Mouse (Mus musculus) lung, postnatal 36 days (tissue): ENCODE measurements around the gene Nedd8.

Experiments
- DNase-seq: peaks from one replicate; pipeline ENCODE4 v3.0.0; 2022; ENCODE audit warnings: mixed read lengths

Nedd8 gene

DNA sequence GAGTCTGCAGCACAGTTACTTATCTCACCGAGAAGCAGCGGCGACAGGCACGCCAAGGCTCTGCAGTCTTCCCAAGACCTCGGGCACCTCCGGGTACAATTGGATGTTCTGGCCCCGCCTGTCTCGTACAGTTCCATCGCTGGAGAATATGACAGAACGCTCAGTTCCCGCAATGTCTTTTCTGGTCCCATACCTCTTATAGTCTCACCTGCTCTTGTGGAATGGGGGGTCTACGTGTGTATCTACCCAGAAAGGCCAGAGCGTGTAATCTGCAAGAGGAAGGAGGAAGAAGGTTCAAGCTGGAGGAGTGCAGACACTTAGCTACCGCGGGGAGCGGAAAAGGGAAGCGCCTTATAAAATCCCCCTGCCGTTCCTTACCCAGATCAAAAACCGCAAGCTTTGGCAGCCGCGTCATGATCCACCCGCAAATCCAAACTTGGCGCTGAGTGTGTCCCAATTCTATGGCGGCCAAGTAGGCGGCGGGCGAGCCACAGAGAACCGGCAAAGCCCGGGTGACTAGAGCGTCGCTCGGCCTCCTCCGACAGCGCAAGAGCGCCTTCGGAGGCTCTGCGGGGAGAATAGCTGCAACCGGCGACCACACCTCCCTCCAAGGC lies 11.9 kb downstream of the Nedd8 start, which contains the start of gene Mdp1:
Gene Mdp1, minus strand, starts transcription at position 549 of the 614 bp plus-strand sequence.
- peak; percentile 82 for DNase-seq

DNA sequence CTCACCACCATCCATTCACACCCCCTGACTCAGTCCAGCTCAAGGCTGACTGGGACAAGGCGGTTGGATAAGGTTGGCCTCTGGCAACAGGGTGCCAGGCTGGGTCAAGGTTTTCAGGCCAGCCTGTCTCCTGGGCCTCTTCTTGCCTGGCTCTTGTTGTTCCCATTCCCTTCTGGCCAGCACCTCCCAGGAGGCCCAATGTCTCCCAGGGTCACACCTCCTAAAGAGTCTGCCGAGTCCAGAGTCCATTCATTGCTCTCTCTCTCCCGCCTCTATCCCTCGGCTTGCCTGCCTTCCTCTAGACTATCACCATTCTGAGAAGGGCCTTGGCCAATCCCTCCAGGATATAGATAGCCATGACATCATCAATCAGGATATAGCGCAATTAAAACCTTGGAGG lies 13.9 kb downstream of the Nedd8 start:
- no peak for DNase-seq

DNA sequence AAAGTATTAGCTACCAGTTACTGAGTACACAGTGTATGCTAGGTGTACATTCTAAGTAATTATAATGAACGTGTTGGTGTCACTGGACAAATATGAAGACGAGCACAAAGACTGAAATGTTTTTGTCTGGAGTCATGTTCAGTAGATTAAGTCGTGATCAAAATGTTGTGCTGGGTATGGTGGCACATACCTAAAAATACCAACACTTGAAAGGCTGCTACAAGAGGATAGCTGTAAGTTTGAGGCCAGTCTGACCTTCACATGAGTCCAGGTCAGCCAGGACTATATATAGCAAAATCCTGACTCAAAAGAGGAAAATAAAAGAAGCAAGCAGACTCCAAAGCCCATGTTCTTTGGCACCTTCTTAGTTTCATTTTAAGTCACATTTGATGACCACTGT lies 15.0 kb downstream of the Nedd8 start:
- DNase-seq = no peak

DNA sequence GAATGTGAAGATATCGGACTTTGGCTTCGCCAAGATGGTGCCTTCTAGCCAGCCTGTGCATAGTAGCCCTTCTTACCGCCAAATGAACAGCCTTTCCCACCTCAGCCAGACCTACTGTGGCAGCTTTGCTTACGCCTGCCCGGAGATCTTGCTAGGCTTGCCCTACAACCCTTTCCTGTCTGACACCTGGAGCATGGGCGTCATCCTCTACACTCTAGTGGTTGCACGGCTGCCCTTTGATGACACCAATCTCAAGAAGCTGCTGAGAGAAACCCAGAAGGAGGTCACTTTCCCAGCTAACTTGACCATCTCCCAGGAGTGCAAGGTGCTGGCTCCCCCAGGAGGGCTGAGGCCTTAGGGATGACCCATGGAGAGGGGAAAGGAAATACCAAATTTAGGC lies 20.4 kb downstream of the Nedd8 start:
- no peak for DNase-seq

DNA sequence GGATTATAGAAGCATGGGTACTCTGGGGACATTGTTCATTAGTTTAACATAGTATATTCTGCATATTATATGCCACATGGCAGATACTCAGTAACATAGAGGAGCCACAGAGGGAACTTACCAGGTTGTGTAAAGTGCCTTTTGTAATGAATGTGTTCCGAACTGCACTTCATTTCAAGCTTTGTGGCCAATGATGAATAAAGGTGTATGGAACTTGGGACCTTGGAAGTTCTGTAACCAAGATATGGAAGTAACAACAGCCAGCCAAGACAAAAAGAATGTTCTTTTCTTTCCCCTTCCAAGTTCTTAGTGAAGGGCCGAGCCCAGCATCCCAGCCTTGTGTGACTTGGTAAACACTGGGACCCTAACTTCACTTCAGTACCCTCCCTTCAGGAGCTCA lies 22.0 kb downstream of the Nedd8 start, which contains the start of gene Tssk4:
Gene Tssk4, plus strand, starts transcription at position 301 of the 400 bp plus-strand sequence.
- DNase-seq = no peak

DNA sequence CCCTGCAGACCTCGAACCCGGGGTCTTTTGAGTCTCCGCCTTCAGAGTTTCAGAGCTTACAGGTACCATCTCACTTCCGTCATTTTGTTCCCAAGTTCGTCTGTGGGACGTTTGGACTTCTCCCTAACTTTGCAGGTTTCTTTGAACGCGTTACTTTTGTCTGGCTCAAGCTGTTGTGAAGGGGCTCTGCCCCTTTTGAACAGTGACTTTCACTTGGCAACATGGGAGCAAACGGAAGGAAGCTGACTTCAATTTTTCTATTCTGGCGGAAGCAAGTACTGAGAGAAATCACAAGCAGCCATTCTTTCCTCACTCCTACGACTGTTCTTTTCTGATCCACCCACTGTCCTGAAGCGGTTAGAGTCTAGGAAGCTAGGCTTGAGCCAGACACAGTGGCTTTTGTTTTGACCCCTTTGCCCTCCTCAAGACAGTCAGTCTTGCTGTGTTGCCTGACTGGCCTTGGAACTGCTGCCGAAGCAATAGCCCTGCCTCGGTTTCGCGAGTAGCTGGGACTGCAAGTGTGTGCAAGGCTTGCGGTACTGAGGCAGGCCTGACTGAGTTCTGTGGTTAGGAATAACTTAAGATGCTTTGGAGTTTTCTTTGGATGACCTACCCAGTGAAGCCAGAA lies 27.5 kb downstream of the Nedd8 start:
- peak; percentile 15 for DNase-seq

DNA sequence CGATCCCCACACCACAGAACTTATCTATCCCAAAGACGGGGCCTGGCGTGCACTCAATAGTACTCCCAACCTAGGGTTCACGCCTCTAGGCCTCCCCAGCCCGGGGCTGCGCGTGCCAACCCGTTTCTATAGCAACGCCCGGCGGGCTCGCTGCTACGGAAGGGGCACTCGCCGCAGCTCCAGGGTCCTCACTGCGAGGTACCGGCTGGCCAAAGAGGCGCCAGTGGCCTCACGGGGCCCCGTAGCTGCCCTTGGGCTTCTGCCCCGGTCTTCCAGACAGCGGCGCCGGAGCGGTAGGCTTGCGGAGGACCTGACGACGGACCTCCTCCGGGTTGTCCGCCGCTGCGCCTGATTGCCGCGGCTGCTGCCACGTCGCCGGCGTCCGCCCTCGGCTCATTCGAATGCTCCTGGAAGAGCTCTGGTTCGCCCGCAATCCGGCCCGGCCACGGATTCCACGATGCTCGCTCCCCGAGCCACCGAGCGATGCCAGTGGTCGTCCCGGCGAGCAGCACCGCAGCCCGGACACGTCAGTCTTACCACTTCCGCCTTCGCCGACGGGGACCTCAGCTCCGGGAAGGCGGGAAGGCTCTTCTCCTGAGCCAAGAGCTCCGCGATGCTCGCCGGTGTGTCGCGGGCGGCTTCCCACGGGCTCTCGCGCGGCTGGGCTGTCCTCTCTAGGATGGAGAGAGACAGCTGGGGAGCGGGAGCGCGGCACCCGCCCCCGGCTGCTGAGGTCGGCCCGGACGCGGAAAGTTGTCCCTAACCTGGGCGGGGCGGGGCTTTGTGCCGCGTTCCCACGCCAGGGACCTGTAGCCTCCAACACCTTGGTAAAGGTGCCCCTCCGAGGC lies 28.6 kb downstream of the Nedd8 start, which contains the start of gene Tm9sf1:
Gene Tm9sf1, minus strand, starts transcription at position 747 of the 848 bp plus-strand sequence.
- DNase-seq = peak; percentile 84

DNA sequence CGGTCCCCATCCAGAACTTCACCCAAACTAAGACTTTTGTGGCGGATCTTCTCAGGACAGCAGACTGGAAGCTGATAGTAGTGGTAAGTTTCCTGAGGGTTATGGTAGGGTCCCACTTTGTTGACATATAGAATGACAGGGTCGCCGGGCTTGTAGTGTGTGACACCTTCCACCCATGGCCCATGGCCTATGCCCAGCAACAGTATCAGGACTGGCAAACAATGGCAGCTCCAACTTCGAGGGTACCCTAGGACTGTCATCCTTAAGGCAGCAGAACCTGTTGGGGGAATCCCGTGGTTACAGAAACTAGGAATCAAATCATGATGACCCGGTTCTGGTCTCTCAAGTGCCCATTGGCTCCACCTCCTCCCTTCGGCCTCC lies 29.3 kb downstream of the Nedd8 start:
- DNase-seq = no peak

DNA sequence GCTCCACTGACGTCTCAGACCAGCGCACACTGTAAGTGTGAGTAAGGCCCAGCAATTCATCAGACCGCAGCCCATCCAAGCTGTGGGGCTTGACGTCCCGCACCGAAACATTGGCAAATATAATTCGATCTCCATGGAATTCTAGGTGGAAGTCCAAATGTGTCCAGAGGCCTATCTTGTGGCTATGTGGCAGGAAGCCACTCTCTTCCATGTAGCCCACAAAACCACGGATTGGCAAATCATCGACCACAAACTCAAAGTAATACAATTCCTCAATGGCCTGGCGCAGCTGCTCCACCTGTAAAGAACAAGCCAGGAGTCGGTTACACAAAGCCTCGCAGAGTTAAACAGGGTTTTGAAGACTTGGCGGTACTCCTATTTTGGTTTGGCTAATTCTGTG lies 30.6 kb downstream of the Nedd8 start:
- no peak for DNase-seq

DNA sequence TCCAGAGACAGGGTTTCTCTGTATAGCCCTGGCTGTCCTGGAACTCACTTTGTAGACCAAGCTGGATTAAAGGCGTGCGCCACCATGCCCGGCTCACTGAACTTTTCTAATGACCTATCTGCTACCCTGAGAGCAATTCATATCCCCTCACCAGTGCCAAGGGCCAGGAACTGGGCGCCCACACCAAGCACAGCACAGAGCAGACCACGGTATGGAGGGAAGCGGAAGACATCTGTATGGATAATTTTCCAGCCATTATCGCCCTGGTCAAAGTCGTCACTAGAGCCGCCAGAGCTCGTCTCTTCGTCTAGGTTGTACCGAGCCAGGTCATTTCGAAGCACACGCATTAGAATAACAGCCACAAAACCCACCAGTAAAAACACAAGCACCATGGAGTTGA lies 31.1 kb downstream of the Nedd8 start:
- no peak for DNase-seq

DNA sequence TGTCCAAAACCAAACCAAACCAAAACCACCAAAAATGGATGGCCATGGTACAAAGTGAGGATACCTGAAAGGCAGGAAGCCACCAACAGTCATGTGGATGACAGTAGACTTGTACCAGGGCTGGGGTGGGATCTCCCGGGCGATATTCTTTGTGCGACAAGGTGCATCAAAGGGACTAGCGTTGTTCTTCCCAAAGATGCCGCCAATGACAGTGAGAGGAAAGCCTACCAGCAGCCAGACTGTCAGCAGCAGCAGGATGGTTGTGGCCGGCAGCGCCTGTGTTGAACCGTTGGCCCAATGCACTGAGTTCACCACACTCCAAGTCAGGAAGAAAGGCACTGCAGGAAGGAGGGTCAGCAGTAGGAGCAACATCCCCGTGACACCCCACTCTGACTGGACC lies 34.1 kb downstream of the Nedd8 start, which contains the start of gene Gm49378:
Gene Gm49378, minus strand, starts transcription at position 101 of the 400 bp plus-strand sequence.
- DNase-seq = no peak

DNA sequence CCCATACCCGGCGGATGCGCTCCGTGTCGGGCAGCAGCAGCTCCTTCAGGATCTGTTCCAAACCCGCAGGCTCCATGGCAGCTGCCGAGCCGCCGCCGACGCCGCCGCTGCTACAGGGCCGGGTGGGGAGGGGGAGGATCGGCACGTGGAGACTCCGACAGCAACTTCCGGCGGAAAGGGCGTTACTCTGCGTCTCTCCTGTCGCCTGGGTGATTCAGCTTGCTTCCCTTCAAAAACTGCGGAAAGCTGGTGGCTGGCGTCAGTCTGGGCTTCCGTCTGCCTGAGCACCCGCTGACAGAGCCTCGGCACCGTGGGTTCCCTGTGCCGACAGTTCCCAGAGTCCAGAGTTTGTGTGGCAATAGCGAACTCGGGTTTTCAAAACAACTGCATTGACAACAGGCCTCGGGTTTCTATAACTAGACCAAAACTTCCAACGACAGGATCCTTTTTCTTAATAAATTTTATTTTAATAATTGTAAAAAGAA lies 36.4 kb downstream of the Nedd8 start, which contains the start of gene Ipo4:
Gene Ipo4, minus strand, starts transcription at position 435 of the 485 bp plus-strand sequence.
- DNase-seq = peak; percentile 95

DNA sequence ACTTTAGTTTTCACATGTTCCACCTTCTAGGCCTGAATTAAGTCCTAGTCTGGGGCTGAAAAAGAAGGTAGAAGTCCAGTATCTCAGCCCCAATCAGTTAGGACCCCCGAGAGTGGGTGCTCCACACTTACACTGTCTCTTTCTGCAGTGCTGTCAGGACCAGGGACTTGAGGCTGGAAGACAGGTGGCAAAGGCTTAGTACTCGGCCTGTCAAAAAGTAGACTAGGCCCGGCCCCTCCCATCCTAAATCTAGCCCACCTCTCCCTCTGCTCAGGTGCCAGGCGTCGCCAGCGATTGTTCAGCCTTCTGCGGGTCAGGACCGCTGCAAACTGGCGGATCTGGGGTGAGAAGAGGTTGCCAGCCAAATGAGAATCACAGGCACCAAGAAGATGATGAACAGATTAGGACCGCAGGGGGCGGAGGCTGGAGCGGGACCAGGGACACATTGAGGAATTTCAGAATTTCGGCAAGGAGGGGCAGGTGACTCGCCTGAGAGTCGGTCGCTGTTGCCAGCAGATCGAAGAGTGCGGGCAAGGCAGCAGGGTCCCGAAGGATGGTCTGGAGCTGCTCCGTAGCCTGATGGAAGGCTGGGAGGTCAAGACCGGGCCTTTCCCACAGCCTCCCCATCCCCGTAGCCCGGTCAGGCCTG lies 36.9 kb downstream of the Nedd8 start:
- peak; percentile 18 for DNase-seq

DNA sequence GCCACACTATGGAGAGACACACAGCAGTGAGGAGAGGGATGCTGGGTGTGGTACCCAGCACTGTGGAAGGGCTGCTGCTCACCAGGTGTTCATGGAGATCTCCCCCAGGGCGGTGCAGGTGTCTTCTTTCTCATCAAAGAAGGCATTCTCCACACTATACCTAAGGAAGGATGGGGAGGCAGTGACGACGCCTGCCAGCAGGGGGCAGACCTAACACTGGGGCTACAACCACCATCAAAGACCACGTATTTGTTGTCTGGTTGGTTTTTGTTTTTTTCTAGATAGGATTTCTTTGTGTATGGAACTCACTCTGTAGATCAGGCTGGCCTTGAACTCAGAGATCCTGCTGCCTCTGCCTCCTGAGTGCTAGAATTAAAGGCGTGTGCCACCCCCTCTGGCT lies 42.6 kb downstream of the Nedd8 start:
- DNase-seq = peak; percentile 76

DNA sequence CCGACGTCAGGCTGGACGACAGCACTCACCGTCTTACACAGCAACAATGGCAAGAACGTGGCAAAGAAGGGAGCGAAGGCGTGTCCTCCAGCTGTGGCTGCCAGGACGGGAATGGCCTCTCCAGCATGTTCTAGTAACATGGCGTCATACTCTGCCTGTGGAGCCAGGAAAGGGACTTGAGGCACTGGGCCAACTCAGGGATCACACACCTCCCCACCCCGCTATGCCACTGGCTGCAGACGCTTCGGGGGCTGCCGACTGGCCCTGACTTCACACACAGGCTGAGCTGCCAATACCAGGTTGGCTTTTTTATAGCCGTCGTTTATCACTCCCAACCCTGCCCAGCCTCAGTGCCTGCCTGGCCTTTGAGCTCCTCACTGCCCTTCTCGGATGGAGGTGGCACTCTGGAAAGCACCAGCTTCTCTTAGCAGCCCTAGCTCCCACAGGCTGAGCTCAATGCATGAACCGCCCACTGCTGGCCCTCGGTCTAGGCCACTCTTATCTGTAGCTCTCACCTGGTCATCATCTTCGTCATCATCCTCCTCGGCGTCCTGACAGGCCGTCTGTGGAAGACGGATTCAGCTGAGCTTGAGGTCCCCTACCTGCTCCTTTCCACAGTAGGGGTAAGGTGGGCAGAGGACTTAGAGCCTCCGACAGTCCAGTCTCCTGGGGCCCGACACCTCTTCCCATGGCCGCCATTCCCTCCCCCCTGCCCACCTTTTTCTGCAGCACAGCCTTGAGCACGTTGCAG lies 43.7 kb downstream of the Nedd8 start:
- DNase-seq = no peak

DNA sequence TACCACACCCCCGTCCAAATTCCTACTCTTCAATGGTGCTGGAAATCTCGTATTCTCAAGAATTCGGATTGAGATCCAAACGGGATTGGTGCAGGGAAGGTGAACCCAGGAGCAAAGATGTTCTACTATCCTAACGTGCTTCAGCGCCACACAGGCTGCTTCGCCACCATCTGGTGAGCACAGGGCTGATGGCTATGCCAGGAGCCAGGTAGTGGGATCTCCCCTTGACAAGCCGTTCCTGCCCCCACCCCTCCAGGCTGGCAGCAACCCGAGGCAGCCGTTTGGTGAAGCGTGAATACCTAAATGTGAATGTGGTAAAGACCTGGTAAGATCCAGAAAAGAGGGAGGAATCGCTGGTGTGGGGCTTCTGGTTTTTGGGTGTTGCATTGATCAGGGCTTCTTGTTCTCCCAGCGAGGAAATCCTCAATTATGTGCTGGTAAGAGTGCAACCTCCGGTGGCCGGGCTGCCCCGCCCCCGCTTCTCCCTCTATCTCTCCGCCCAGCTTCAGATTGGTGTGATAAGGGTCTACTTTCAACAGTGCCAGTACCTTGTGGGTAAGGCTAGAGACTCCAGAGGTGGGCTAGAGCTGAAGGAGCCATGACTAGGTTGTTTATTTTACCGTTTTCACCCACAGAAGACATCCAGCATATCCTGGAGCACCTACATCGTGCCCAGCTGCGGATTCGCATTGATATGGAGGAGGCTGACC lies 53.3 kb downstream of the Nedd8 start:
- no peak for DNase-seq

DNA sequence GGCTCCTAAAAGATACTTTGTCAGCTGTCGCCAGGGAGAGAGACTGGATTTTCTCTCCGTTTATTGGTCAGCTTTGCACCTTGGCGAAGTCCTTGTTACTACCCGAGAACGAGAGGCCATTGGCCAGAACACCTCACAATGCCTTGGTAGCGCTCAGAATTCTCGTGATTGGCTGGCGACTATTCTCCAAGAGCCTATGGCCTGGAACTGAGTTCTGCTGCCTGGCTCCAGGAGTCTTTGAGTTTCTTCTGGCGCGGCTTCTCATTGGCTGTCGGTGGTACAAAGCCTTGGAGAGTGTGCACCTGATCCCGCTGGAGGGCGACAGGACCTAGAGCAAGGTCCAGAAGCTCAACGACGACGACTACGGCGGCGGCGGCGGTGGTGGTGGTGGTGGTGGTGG lies 54.1 kb downstream of the Nedd8 start, which contains the start of gene Rec8:
Gene Rec8, plus strand, starts transcription at position 216 of the 400 bp plus-strand sequence.
- peak; percentile 57 for DNase-seq

DNA sequence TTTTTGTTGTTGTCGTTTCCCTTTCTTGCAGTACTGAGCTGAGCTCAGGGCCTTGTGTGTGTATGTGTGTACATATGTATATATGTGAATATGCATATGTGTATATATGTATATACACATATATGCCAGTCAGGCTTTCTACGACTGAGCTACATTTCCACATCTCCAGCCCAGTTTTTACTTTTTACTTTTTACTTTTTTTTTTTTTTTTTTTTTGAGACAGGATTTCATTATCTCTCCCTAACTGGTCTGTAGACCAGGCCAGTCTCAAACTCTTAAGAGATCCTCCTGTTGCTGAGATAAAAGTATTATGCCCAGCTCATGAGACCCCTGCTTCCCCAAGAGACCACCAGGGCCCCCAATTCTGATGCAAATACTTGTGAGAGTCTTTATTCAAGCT lies 55.1 kb downstream of the Nedd8 start:
- no peak for DNase-seq

DNA sequence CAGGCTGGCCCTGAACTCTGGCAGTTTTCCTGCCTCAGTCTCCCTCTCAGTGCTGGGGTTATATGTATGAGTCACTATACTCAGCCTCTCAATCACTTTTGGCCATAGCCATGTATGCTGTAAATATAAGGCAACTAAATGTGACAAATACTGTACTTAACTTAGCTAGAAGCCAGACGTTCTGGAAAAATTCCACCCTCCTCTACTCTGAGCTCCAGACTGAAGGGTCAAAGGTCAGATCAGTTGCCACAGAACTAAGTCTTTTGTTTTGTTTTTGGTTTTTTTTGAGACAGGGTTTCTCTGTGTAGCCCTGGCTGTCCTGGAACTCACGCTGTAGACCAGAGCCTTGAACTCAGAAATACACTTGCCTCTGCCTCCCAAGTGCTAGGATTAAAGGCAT lies 56.0 kb downstream of the Nedd8 start:
- DNase-seq = no peak

DNA sequence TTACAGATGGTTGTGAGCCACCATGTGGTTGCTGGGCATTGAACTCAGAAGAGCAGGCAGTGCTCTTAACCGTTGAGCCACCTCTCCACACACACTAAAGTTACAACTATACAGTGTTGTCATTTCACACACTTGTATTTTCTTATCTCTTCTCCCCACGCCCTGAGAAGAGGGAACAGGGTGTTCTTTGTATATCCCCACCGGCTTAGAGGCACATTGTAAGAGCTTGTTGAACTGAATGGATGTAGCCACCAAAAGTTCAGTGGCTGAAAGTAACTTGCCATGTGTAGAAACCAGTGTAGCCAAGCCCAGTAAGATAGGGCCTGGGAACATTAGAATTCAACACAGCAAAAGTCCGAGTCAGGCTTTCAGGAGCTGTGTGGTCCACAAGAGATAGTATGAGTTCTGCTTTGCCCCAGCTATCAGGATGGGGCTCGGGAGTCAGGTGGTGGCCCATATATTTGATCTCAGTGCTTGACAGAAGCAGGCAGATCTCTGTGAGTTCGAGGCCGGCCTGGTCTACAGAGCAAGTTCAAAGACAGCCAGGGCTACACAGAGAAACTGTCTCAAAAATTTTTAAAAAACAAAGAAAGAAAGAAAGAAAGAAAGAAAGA lies 57.3 kb downstream of the Nedd8 start:
- no peak for DNase-seq

DNA sequence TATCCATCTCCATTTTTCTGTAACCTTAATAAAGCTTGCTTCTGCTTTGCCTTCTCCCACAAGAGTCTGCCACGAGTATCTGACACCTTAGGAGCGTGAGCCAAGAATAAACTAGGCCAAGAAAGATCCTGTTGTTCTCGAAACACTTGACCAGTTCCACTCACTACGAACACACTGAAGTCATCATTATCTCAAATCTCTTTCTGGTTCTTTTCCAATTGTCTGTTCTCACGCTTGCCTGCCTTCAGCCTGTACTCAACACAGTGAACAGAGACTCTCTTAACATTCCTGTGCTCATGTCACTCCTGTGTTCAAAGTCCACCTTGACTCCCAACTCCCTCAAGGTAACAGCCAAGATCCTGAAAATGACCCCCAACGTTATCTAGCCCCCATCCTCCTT lies 58.6 kb downstream of the Nedd8 start:
- DNase-seq = no peak
